Mouse (Mus musculus) kidney, postnatal 4 days (tissue): ENCODE results near the gene Chit1.

ENCODE experiments used
- DNase-seq, 2 experiments: peaks; one replicate each; pipeline ENCODE4 v3.0.0; 2021; ENCODE audit warnings: mixed read lengths in 2 of 2

Chit1 gene

GRCm38 (mm10) chr1:134150745-134151144 is 39.7 kb downstream of the Chit1 start:
- DNase-seq, result no peak

- DNase-seq, result peak; percentile 81 to 85
Observed at GRCm38 (mm10) chr1:134151655-134152412, 40.8 kb downstream of the Chit1 start.

GRCm38 (mm10) chr1:134152626-134153590 is 41.9 kb downstream of the Chit1 start:
- no peak for DNase-seq

- no peak for DNase-seq
Observed at GRCm38 (mm10) chr1:134154121-134154520, 43.1 kb downstream of the Chit1 start.

GRCm38 (mm10) chr1:134154655-134155054 is 43.6 kb downstream of the Chit1 start:
- DNase-seq, result no peak

GRCm38 (mm10) chr1:134160404-134160803 is 49.4 kb downstream of the Chit1 start:
- DNase-seq, result no peak

- DNase-seq, result no peak
Observed at GRCm38 (mm10) chr1:134161399-134161798, 50.4 kb downstream of the Chit1 start.

GRCm38 (mm10) chr1:134162510-134163225 is 51.6 kb downstream of the Chit1 start:
- no peak for DNase-seq

GRCm38 (mm10) chr1:134163476-134163875 is 52.4 kb downstream of the Chit1 start:
- no peak for DNase-seq

- DNase-seq, result no peak
Observed at GRCm38 (mm10) chr1:134164454-134164853, 53.4 kb downstream of the Chit1 start.

- no peak for DNase-seq
Observed at GRCm38 (mm10) chr1:134166547-134166946, 55.5 kb downstream of the Chit1 start.

- no peak for DNase-seq
Observed at GRCm38 (mm10) chr1:134167416-134168305, 56.6 kb downstream of the Chit1 start.

GRCm38 (mm10) chr1:134168567-134168966 is 57.5 kb downstream of the Chit1 start:
- no peak for DNase-seq

GRCm38 (mm10) chr1:134168985-134169697 is 58.1 kb downstream of the Chit1 start:
- DNase-seq, result no peak

- no peak for DNase-seq
Observed at GRCm38 (mm10) chr1:134173081-134173480, 62.0 kb downstream of the Chit1 start.

GRCm38 (mm10) chr1:134177976-134178375 is 66.9 kb downstream of the Chit1 start:
- no peak for DNase-seq

- no peak for DNase-seq
Observed at GRCm38 (mm10) chr1:134182025-134182424, 71.0 kb downstream of the Chit1 start, which contains the start of gene Chil1. TSS of gene Chil1 (plus strand) at chr1:134182176.

- no peak for DNase-seq
Observed at GRCm38 (mm10) chr1:134184089-134184488, 73.0 kb downstream of the Chit1 start.

GRCm38 (mm10) chr1:134188217-134188616 is 77.2 kb downstream of the Chit1 start:
- DNase-seq, result no peak

GRCm38 (mm10) chr1:134188989-134189729 is 78.1 kb downstream of the Chit1 start:
- peak; percentile 25 to 49 for DNase-seq
